Mouse (Mus musculus) mouse trophoblast stem cell (cell line): ENCODE measurements around the gene Gm4214.
"Not testable (repeated sequence)": the region's sequence is repeated elsewhere in the genome, so short reads cannot be mapped to it uniquely, and the experiment has no call there.

Experiments used
- in situ Hi-C, 2 experiments: fragments of 300-500 bp; cut with MseI, MboI; formaldehyde crosslinking; loops; 2 replicates in 1 of 2; 3 replicates in 1 of 2; pipeline ENCODE4 v1.15.1; 2025

Gene Gm4214

DNA sequence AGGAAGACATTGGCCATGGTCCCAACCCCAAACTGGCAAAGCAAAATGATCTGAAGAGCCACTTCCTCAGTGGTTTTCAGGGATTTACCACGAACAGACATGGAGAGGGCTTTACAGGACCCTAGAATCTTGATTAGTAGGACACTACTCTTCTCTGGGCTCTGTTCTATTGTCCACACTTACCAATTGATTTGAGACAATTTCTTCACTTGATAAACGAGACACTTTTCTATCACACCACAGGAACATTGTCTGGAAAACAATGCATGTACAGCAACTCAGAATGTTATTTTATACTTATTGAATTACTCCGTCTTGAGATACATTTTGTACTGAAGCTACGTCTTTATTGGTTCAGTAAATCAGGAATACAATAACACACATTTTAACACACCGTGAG is at the start of gene Gm4214:
Gm4214 (minus strand) TSS at position 101 of the 400 bp plus-strand sequence.
- in situ Hi-C loops = not testable (repeated sequence)

DNA sequence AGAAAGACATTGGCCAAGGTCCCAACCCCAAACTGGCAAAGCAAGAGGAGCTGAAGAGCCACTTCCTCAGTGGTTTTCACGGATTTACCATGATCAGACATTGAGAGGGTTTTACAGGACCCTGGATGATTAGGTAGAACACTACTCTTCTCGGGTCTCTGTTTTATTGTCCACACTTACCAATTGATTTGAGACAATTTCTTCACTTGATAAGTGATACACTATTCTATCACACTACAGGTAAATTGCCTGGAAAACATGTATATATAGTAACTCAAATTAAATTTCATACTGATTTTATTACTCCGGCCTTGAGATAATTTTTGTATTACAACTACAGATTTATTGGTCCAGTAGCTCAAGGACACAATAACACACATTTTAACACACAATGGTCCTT is 35.4 kb upstream of the Gm4214 start, which contains the start of gene Gm4216:
Gm4216 (minus strand) TSS at position 101 of the 400 bp plus-strand sequence.
- in situ Hi-C loops = not testable (repeated sequence)
